Mouse (Mus musculus) stomach, embryonic 14.5 days (tissue): ENCODE measurements around the gene Smok2b. TPM values are rescaled to one million over a fixed set of nuclear protein-coding genes. Genes with fewer than 3 reads are reported as not detected.
"Not testable (repeated sequence)": the region's sequence is repeated elsewhere in the genome, so short reads cannot be mapped to it uniquely, and the experiment has no call there.

ENCODE experiments used
- ATAC-seq: fragments of 200-750 bp; cut with Nextera tagmentation; 2 replicates; pipeline ENCODE4 v1.8.0; 2017; ENCODE audit warnings: low read depth, moderate TSS enrichment; ENCODE audit not compliant: insufficient number of reproducible peaks, insufficient read depth, low FRiP score
- H3K27ac ChIP-seq: fragments of 300-500 bp; sonication (generic); 2 replicates; pipeline ENCODE4 v1.5.1; 2014; ENCODE audit warnings: mild to moderate bottlenecking, low read length, moderate library complexity, mixed read lengths
- H3K27me3 ChIP-seq: fragments of 300-500 bp; sonication (generic); 2 replicates; pipeline ENCODE4 v1.6.1; 2014; ENCODE audit warnings: low read length, control low read depth, mixed read lengths; ENCODE audit not compliant: control insufficient read depth, insufficient read depth
- H3K36me3 ChIP-seq: fragments of 300-500 bp; sonication (generic); 2 replicates; pipeline ENCODE4 v1.6.1; 2014; ENCODE audit warnings: mild to moderate bottlenecking, control low read depth, low read length, moderate library complexity, mixed read lengths; ENCODE audit not compliant: control insufficient read depth, insufficient read depth
- H3K4me1 ChIP-seq: fragments of 300-500 bp; sonication (generic); 2 replicates; pipeline ENCODE4 v1.6.1; 2014; ENCODE audit warnings: low read length, control low read depth, mixed read lengths; ENCODE audit not compliant: control insufficient read depth, insufficient read depth
- H3K4me2 ChIP-seq: fragments of 300-500 bp; sonication (generic); replicated peaks from 2 replicates; pipeline ENCODE4 v1.6.1; 2014; ENCODE audit warnings: low read depth, low read length, control low read depth
- H3K4me3 ChIP-seq: fragments of 300-500 bp; sonication (generic); 2 replicates; pipeline ENCODE4 v1.5.1; 2014; ENCODE audit warnings: low read depth, low read length, control low read depth
- H3K9ac ChIP-seq: fragments of 300-500 bp; sonication (generic); replicated peaks from 2 replicates; pipeline ENCODE4 v1.6.1; 2014; ENCODE audit warnings: low read depth, mild to moderate bottlenecking, control low read depth, low read length, moderate library complexity, mixed read lengths
- H3K9me3 ChIP-seq: fragments of 300-500 bp; sonication (generic); 2 replicates; pipeline ENCODE4 v1.6.1; 2016; ENCODE audit warnings: low read depth, low read length, control low read depth; ENCODE audit not compliant: control insufficient read depth
- WGBS: fragments of 180-500 bp; shearing (Covaris S2); extraction: QIAGEN DNeasy Blood & Tissue Kit; methylation state at CpG from one replicate; pipeline ENCODE4 v1.1.7; 2014; 5-methylcytosine and 5-hydroxymethylcytosine counted together
- polyA plus RNA-seq: library from polyadenylated mRNA; unstranded; fragments of >200 nt; fragmentation: Nextera tagmentation; extraction: Ambion mirVana; gene quantifications from 2 replicates; pipeline ENCODE4 v1.2.1, GENCODE M21; 2014

Smok2b gene
- polyA plus RNA-seq: not detected in 2 replicates

DNA sequence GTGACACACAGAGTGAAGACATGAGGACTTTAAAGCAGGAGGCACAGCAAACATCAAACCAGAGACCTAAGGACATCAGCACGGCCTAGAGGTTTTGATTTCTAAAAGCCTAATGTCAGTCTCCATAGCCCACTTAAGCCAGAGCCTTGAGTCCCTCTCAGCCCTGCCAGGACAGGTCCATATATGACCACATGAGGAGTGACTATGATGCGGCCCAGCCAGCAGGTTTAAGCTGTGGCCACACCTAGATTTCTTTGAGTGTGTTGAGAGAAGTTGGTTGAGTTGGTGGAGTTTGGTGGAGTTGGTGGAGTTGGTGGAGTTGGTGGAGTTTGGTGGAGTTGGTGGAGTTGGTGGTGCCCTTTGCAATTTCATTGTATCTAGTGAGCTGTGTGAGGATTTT, at the start of gene Smok2b:
TSS of gene Smok2b (plus strand) at position 301 of the 400 bp plus-strand sequence.
- 78% methylated on average over 2 of the region's 2 CpGs for WGBS
- H3K36me3 ChIP-seq, H3K4me2 ChIP-seq, H3K27me3 ChIP-seq, ATAC-seq, H3K9ac ChIP-seq, H3K4me1 ChIP-seq, H3K4me3 ChIP-seq, H3K27ac ChIP-seq: not testable (repeated sequence)
- H3K9me3 ChIP-seq: peaks cover 45% of the 10 kb centered on the region

DNA sequence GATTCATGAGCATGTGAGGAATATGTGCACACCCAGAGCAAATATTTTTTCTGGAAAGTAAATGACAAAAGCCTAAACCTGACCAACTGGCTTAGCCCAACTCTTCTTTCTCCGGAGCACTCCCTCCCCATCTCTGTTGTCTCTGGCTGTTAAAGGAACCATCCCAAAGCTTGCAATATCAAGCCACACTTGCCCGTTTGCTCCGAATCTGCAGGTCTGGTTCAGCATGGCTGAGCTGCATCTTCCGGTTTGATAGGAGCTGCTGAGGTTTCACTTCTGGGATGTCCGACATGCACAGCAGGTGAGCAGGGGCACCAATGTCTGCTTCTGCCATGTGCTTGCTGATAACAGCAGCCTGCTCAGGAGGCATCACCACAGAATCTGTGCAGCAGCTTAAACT, 49.6 kb upstream of the Smok2b start:
- H3K27ac ChIP-seq, H3K4me3 ChIP-seq, H3K4me2 ChIP-seq, ATAC-seq, H3K36me3 ChIP-seq, H3K27me3 ChIP-seq, H3K9ac ChIP-seq, H3K4me1 ChIP-seq, H3K9me3 ChIP-seq: not testable (repeated sequence)
- WGBS: 90% methylated on average over 5 of the region's 5 CpGs

DNA sequence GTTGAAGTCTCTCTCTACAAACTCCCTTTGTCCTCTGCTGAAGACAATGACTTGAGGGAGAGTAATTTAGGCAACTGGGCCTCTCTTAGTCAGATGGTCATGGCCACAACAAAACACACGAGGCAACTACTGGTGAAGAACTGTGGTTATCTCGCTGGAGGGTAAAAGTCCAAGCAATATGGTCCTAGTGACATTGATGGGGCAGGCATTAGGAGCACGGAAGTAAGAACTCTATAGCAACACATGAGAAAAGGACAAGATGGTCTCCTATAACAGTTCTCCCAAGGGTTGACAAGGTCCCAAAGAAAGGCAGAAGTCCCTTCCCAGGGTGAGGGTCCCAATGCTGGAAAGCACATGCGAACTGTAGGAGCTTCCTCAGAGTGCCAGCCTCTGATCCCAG, 47.3 kb upstream of the Smok2b start:
- WGBS: 72% methylated on average over 2 of the region's 4 CpGs
- H3K9ac ChIP-seq, H3K27me3 ChIP-seq, H3K9me3 ChIP-seq, H3K4me2 ChIP-seq, H3K36me3 ChIP-seq, ATAC-seq, H3K4me3 ChIP-seq, H3K4me1 ChIP-seq, H3K27ac ChIP-seq: not testable (repeated sequence)

DNA sequence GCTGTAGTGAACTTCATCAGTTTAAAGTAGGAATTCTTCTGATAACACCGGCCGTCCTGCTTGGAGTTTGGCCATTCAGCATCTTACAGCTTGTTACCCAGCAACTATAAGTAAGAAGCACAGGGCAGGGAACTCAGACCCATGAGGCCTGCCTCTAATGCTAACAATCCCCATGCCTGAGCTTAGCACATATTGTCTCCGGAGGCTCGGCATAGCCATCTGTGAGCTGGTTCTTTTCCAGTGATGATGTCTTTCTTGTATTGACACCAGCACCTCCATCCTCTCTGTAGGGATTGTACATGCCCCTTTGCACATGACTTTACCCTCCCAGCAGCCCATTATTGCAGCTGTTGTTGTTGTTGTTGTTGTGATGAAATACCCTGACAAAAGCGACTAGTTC, 45.5 kb upstream of the Smok2b start:
- H3K4me2 ChIP-seq, H3K27ac ChIP-seq, ATAC-seq, H3K27me3 ChIP-seq, H3K4me3 ChIP-seq, H3K9ac ChIP-seq, H3K36me3 ChIP-seq, H3K4me1 ChIP-seq: not testable (repeated sequence)
- 94% methylated on average over 4 of the region's 5 CpGs for WGBS
- H3K9me3 ChIP-seq: peaks cover 13% of the 10 kb centered on the region

DNA sequence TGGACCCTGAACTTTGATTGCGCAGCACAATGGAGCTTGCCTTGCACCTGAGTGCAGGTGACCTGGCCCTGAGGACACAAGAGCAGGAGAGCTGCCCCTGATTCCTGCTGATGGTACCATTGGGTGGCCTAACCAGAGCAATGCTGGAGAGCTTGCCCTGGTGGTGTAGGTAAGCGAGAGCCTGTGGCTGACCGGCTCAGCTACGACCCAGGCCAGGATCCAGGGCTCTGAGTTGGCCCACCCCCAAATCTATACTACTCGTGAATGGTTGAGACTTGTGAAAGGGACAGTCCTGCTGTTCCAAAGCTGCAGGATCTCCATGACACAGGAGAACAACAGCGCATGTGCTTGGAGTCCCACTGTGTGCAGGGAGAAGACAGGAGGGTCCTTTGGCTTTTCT, 43.5 kb upstream of the Smok2b start:
- WGBS: 83% methylated on average over 6 of the region's 6 CpGs
- ATAC-seq, H3K4me1 ChIP-seq, H3K9ac ChIP-seq, H3K27ac ChIP-seq, H3K4me3 ChIP-seq, H3K27me3 ChIP-seq, H3K36me3 ChIP-seq, H3K4me2 ChIP-seq: not testable (repeated sequence)
- peaks cover 21% of the 10 kb centered on the region for H3K9me3 ChIP-seq

DNA sequence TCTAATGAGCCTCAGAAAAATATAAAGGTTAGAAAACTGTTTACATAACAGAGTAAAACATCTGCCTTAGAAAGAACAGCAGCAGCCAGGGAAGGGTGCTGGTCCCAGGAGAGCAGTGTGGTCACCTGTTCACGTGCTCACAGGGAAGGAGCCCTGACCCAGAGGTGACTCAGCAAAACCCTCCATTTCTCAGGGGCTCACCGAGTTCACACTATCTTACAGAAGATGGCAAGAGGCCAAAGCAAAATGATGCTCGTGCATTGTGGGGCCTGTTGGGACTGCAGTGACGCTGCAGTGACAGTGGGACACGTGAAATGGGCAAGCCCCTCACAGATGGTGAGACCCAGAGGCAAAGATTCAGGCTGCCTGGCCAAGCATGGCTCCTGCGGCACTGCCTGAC, 42.4 kb upstream of the Smok2b start:
- WGBS: 62% methylated on average over 5 of the region's 6 CpGs
- H3K4me3 ChIP-seq, H3K9ac ChIP-seq, H3K36me3 ChIP-seq, H3K4me1 ChIP-seq, H3K27me3 ChIP-seq, H3K27ac ChIP-seq, ATAC-seq, H3K4me2 ChIP-seq: not testable (repeated sequence)
- H3K9me3 ChIP-seq: peaks cover 21% of the 10 kb centered on the region

DNA sequence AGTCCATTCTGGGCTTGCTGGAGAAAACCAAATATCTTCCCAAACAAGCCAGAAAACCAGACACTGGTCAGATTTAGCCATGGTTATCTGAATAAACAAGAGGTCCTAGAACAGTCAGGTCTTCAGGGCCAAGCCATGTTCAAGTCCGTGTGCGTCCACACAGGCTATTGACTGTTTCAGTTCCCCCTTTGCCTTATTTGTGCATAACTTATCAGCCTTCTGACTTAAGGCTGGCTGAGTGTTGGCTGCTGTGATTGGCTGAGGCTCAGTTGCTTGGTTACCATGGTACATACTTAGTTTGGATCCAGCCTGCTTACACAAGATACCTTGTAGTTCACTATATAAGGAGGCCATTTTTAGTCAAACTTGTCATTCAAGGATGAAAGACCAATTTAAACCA, 41.2 kb upstream of the Smok2b start:
- not testable (repeated sequence) for H3K4me1 ChIP-seq, H3K36me3 ChIP-seq, H3K27ac ChIP-seq, H3K4me3 ChIP-seq, ATAC-seq, H3K27me3 ChIP-seq, H3K4me2 ChIP-seq, H3K9ac ChIP-seq
- H3K9me3 ChIP-seq: peaks cover 21% of the 10 kb centered on the region; the same call in 1 of the 2 replicates
- WGBS: 88% methylated on average over 2 of the region's 2 CpGs

DNA sequence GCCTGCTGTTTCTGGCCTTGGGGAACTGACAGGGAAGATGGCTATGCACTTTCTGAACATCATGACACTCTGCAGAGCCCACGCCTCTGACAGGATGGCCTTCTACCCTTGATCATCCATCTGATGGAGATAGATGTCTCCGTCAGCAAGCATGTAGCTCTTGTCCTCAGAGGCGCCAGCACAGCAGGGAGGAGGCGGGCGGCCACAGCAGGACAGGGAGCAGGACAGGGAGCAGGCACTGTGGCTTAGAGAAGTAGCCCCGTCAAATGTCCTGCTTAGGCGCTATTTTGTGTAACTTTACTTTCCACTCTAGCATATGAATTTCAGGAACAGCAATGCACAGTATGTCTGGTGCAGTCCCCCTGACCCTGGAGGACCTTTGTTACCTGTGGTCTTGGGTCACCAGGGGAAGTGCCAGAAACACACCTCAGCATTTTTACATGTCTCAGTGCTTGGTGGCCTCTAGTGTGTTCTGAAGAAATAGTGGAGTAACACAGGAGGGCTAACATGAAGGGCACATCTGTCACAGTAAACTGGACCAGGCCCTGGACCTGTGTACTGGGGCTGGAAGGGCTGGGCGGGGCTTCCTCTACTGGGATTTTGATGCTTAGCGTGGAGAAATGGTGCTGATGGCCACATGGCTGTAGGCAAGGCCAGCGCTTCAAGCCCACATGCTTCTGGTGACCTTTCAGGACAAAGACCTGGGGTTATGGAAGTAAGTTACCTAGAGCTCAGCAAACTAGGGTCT, 39.0 kb upstream of the Smok2b start:
- not testable (repeated sequence) for H3K27ac ChIP-seq, H3K36me3 ChIP-seq, H3K4me3 ChIP-seq, H3K4me1 ChIP-seq, H3K27me3 ChIP-seq, H3K9ac ChIP-seq, H3K4me2 ChIP-seq
- peaks cover 29% of the 10 kb centered on the region for H3K9me3 ChIP-seq
- 86% methylated on average over 10 of the region's 10 CpGs for WGBS
- ATAC-seq: 0 out of 2 replicates have a peak, but pooled peaks have one; percentile 14

DNA sequence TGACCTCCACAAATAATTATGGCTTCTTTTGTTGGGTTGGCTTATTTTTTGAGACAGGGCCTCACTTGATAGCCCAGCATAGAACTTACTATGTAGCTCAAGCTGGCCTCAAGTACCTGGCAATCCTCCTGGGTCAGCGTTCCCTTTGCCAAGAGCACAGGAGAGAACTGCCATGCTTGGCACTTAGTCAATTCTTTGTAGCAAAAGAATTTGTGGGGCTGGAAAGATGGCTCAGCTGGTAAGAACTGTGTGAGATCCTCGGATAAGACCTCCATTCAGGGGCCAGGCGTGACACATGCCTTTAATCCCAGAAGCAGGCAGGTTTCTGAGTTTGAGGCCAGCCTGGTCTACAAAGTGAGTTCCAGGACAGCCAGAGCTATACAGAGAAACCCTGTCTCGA, 33.6 kb upstream of the Smok2b start:
- not testable (repeated sequence) for ATAC-seq, H3K4me3 ChIP-seq, H3K4me1 ChIP-seq, H3K27me3 ChIP-seq, H3K9ac ChIP-seq, H3K36me3 ChIP-seq, H3K27ac ChIP-seq, H3K4me2 ChIP-seq
- WGBS: 63% methylated on average over 4 of the region's 4 CpGs
- H3K9me3 ChIP-seq: peaks cover 16% of the 10 kb centered on the region
